Mouse (Mus musculus) layer of hippocampus, postnatal 14 days (tissue): ENCODE results near the gene Prkd1. TPM values are rescaled to one million over a fixed set of nuclear protein-coding genes. Genes with fewer than 3 reads are reported as not detected.

ENCODE experiments used
- DNase-seq, 2 experiments: peaks; one replicate each; pipeline ENCODE4 v3.0.0; 2021 to 2022; ENCODE audit warnings: low spot score in 2 of 2, mixed read lengths in 1 of 2
- total RNA-seq, 2 experiments: library from RNA; stranded (reverse); gene quantifications; 2 replicates each; pipeline ENCODE4 v1.2.3; 2021

Prkd1 gene
- total RNA-seq, 2 experiments from 2014 or later = 15.5 to 17.5 TPM

DNA sequence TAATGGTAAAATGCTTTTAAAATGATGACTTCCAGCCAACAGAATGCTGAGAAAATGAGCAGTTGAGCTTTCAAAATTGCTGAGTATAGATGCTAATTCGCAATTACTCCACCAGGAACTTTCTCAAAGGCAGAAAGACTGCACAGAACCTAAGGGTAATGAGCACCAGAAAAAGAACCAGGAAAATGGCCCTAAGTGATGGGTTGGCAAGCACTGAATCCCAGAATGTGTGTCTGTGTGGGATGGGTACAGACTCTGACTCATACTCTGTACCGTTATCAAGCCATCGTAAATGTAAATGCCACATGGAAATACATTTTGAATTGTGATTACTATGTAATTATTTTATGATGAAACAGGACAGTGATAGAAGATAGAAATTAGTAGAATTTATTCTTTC is 197.1 kb downstream of the Prkd1 start:
- DNase-seq = peak in 1 of 2 experiments; percentile 29

DNA sequence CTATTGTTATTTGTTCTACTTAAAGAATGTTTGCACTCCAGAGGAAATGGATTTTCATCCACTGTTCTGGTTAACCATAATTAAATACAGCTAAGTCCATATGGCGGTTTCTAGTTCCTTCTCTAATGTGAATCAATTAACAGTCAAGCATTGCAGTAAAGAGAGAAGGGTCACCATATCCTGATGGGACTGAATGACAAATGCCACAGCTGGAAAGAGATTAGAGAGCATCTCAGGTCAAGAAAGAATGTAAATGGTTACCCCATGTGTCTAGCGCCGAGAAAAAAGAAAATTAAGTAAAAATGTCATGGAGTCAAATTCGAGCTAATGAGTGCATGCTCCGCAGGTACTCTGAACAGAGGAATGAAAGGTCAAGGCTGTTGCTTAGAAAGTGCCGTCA is 212.2 kb downstream of the Prkd1 start:
- no peak for DNase-seq

GRCm38 (mm10) chr12:50430129-50430703 is 218.7 kb downstream of the Prkd1 start:
- DNase-seq = no peak

DNA sequence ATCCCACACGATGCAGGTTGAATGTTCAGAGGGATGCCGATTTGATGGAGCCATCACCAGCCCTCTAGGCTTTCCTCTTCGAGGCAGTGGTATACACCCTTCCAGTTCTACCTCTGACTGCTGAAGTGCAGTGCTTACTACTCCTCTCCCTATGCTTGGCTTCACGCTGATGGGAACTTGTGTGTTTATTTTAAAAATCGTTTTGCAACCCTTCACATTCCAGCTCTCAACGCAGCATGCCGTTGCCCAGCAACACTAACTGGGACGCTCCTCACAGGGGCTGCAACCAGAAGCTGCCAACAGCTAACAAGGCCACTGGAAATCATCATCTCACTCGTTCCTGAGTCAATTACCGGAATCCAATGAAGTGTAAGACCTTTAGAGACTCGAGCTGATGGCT is 296.5 kb downstream of the Prkd1 start:
- DNase-seq = peak; percentile 20 to 53

DNA sequence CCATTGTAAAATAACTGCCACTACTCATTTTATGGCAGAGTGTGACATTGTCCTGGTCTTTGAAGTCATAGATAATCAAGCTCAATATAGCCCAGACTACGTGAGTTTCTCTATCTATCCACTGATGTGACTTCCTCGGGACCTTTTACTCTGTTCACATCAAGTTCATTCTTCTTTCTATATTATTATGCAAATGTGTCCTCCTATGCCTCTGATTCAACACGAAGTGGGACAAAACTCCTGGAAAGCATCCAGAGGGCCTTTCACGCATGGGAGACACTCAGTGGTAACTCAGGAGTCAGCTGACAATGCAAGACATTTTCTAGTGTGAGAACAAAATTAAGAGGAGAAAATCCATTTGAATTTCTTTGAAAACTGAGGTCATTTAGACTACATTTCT is 315.7 kb downstream of the Prkd1 start:
- no peak for DNase-seq

DNA sequence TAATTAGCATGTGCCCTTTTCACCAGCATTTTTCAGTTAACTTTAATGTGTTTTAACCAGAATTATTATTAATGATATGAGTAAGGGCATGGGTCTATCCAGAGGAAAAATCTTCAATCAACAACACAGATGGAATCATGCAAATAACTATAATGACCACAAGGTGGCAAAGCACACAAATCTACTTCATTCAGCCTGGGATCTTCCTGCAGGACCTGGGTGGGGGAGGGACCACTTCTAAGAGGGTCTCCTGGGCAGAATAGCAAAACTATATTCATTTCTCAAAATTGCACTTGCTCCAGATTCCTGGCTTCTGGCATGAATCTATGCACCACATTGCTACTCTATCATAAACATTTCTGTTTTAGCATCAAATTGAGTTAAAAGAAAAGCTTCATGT is 334.3 kb downstream of the Prkd1 start:
- DNase-seq = peak in 1 of 2 experiments; percentile 43

DNA sequence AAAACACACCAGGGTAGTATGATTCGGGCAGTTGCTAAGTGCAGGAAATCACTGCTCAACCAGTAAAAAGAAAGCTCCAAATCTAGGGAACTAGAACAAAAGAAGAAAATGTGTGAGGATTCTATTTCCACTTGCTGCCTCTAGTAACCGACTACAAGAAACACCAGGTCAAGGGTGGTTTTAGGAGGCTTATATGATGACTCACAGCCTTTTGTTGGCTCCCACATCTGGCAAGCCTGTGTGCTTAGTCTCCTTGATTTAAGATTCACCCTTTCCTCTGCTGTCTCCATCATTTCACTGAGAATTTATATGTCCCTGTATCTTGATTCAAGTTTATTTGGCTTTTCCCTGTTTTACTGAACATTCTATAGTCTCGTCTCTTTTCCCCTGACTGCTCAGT is 339.6 kb downstream of the Prkd1 start:
- DNase-seq = no peak

- DNase-seq = peak in 1 of 2 experiments; percentile 67
Observed at GRCm38 (mm10) chr12:50301334-50301733, 347.6 kb downstream of the Prkd1 start.

DNA sequence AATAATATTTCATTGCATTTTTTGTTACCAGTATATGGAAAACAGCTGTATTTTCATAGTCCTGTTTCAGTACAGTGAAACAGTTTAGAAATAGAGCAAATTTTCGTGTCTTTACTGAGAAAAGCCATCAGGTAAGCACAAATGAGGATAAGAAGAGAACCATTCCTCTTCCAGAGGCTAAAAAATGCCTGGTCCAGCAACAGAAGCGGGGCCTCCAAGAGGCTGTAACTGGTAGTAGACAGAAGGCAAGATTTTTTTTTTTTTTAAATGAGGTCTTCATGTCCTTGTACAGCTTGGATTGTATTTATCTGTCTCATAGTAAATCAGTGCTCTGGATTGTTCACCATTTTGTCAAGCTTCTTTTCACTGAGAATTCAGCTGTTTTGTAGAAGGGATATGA is 352.8 kb downstream of the Prkd1 start:
- DNase-seq = no peak

DNA sequence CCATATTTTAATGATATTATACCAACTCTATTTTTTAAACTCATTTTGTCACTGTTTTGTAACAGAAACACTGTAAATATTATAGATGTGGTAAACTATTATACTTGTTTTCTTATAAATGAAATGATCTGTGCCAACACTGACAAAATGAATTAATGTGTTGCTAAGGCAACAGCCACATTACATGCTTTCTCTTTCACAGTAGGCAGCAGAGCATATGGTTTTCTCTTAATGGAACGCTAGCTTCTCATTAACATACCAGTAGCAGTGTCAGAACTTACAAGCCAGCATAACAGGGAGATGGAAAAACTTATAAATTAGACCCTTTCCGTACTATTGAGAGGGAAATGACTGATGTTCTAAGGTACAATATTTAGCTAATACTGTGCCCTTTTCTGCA is 353.3 kb downstream of the Prkd1 start:
- peak in 1 of 2 experiments; percentile 58 for DNase-seq

DNA sequence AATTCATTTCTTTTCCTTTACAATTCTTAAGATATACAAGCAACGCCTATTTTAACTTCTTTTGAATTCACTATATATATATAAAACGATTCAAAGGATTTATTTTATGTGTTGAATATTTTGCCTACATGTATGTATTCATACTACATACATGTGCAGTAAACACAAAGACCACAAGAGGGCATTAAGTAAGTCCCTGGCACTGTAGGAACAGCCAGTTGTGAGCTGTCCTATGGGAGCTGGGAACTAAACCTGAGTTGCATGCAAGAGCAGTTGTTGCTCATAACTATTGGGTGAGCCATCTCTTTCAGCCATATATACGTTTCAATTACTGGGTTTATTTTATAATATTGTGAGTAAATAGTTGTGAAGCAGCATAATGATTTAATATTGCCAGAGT is 356.1 kb downstream of the Prkd1 start:
- no peak for DNase-seq
